Mouse (Mus musculus): ENCODE measurements around the gene Map2k2. TPM values are rescaled to one million over a fixed set of nuclear protein-coding genes. Genes with fewer than 3 reads are reported as not detected.

Gene Map2k2
- polyA plus RNA-seq, 1 experiment: 135 TPM

DNA sequence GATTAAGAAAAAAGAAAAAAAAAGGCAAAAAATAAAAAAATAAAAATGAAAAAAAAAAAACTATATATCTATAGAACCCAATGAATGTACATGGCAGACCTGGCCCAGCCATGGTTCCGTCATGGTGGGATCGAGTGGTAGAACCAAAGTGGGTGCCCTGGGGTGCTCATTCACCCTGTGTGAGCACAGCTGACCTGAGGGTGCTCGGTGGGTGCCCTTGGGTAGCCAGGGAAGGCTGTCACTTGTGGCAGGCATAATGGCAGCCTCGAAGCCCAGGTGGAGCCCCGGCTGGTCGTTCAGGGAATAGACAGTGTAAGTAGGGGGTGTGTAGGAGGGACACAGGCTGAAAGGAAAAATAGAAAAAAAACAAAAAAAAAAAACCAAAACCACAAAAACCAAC lies 45.5 kb downstream of the Map2k2 start:
- no peak overlapping the region for H3K27ac ChIP-seq (ENCODE audit: insufficient read depth, low read length)
- peaks cover 73% of the 10 kb centered on the region for H3K36me3 ChIP-seq (ENCODE audit: control insufficient read depth, insufficient read depth, low read length)
- H3K4me1 ChIP-seq (ENCODE audit: control insufficient read depth, insufficient read depth, insufficient read length): no peaks in the 10 kb centered on the region
- no peak overlapping the region for H3K4me3 ChIP-seq (ENCODE audit: extremely low read depth, insufficient read depth, insufficient read length)
- WGBS: 67% methylated on average over 6 of the region's 6 CpGs
- TF ChIP-seq CTCF (IDR thresholded peaks at IDR 0.05; ENCODE audit: extremely low read depth, insufficient read depth, insufficient read length, insufficient replicate concordance) (no peak), POLR2A (IDR thresholded peaks at IDR 0.05; ENCODE audit: low read depth, low read length) (no peak)
- no peaks in the 10 kb centered on the region for H3K27me3 ChIP-seq (ENCODE audit: control insufficient read depth, insufficient read depth, low read length)
- DNase-seq (ENCODE audit: low read depth in 1 of 2, low spot score in 2 of 2): no peak

DNA sequence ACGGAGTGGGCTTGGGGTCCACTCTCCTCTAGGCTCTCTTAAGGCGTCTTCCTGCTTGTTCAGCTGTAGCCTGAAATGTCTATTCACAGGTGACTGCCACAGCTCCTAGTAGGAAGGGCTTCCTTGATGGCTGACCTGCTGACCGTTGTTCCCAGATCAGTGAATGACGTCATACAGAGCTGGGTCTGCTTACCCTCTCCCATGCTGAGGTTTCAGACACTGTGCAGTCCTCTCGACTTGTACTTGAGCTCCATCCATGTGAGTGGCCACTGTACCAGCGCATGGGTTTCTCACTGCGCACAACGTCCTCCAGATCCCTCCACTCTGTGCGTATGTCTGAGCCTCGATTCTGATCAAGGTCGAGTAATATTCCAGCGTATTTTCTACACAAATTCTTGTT lies 46.9 kb downstream of the Map2k2 start:
- no peak overlapping the region for H3K27ac ChIP-seq (ENCODE audit: insufficient read depth, low read length)
- H3K4me3 ChIP-seq (ENCODE audit: extremely low read depth, insufficient read depth, insufficient read length): no peak overlapping the region
- 83% methylated on average over 12 of the region's 12 CpGs for WGBS

DNA sequence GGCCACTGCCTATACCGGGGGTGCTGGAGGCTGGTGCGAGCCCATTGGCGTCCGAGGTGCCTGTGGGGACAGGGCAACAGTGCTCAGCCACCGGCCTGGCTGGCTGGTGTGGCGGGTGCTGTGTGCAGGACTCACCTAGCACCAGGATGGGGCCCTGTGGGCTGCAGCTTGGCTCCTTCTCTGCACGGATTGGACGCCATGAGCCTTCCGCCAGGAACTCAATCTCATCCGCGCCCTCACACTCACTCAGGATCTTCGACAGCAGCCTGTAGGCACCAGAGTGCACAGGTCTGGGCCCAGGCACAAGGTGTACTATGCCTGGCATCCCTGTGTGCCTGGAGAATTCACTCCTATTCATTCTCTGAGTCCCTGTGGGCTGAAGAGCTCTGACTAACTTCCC lies 48.6 kb downstream of the Map2k2 start:
- Histone ChIP-seq H3K27ac (ENCODE audit: insufficient read depth, low read length) (no peak overlapping the region), H3K27me3 (ENCODE audit: control insufficient read depth, insufficient read depth, low read length) (no peaks in the 10 kb centered on the region), H3K36me3 (ENCODE audit: control insufficient read depth, insufficient read depth, low read length) (peaks cover 64% of the 10 kb centered on the region), H3K4me1 (ENCODE audit: control insufficient read depth, insufficient read depth, insufficient read length) (no peaks in the 10 kb centered on the region), H3K4me3 (ENCODE audit: extremely low read depth, insufficient read depth, insufficient read length) (no peak overlapping the region)
- TF ChIP-seq CTCF (IDR thresholded peaks at IDR 0.05; ENCODE audit: extremely low read depth, insufficient read depth, insufficient read length, insufficient replicate concordance): no peak
- no peak for TF ChIP-seq POLR2A (IDR thresholded peaks at IDR 0.05; ENCODE audit: low read depth, low read length)
- WGBS: 97% methylated on average over 12 of the region's 12 CpGs
- DNase-seq (ENCODE audit: low read depth in 1 of 2, low spot score in 2 of 2): no peak

More for the DNA sequence above, 46.9 kb downstream of the Map2k2 start:
- Histone ChIP-seq H3K36me3 (ENCODE audit: control insufficient read depth, insufficient read depth, low read length) (peaks cover 73% of the 10 kb centered on the region), H3K27me3 (ENCODE audit: control insufficient read depth, insufficient read depth, low read length) (no peaks in the 10 kb centered on the region), H3K4me1 (ENCODE audit: control insufficient read depth, insufficient read depth, insufficient read length) (no peaks in the 10 kb centered on the region)
- DNase-seq (ENCODE audit: low read depth in 1 of 2, low spot score in 2 of 2): no peak
- TF ChIP-seq CTCF (IDR thresholded peaks at IDR 0.05; ENCODE audit: extremely low read depth, insufficient read depth, insufficient read length, insufficient replicate concordance) (no peak), POLR2A (IDR thresholded peaks at IDR 0.05; ENCODE audit: low read depth, low read length) (no peak)

DNA sequence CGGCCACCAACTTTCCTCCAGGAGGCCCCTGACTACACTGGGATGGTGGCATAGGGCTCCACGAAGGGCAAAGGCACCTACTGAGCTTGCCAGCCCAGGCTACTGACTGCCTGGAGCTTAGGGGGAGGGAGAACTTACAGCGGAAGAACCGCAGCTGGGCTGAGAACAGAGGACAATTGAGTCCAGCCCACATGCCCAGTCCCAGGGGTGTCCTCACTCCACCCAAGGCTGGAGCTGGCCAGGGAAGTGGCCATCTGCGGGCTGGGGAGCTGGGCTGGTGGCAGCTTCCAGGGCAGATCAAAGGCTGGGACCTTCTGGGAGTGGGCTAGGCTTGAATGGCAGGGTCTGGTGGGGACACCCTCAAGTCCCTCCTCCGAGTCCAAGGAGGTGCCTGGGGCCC lies 49.0 kb downstream of the Map2k2 start:
- TF ChIP-seq CTCF (IDR thresholded peaks at IDR 0.05; ENCODE audit: extremely low read depth, insufficient read depth, insufficient read length, insufficient replicate concordance): no peak
- no peak for TF ChIP-seq POLR2A (IDR thresholded peaks at IDR 0.05; ENCODE audit: low read depth, low read length)
- Histone ChIP-seq H3K4me3 (ENCODE audit: extremely low read depth, insufficient read depth, insufficient read length) (no peak overlapping the region), H3K36me3 (ENCODE audit: control insufficient read depth, insufficient read depth, low read length) (peaks cover 60% of the 10 kb centered on the region), H3K27ac (ENCODE audit: insufficient read depth, low read length) (no peak overlapping the region), H3K27me3 (ENCODE audit: control insufficient read depth, insufficient read depth, low read length) (no peaks in the 10 kb centered on the region), H3K4me1 (ENCODE audit: control insufficient read depth, insufficient read depth, insufficient read length) (no peaks in the 10 kb centered on the region)
- 98% methylated on average over 6 of the region's 6 CpGs for WGBS
- no peak for DNase-seq (ENCODE audit: low read depth in 1 of 2, low spot score in 2 of 2)

DNA sequence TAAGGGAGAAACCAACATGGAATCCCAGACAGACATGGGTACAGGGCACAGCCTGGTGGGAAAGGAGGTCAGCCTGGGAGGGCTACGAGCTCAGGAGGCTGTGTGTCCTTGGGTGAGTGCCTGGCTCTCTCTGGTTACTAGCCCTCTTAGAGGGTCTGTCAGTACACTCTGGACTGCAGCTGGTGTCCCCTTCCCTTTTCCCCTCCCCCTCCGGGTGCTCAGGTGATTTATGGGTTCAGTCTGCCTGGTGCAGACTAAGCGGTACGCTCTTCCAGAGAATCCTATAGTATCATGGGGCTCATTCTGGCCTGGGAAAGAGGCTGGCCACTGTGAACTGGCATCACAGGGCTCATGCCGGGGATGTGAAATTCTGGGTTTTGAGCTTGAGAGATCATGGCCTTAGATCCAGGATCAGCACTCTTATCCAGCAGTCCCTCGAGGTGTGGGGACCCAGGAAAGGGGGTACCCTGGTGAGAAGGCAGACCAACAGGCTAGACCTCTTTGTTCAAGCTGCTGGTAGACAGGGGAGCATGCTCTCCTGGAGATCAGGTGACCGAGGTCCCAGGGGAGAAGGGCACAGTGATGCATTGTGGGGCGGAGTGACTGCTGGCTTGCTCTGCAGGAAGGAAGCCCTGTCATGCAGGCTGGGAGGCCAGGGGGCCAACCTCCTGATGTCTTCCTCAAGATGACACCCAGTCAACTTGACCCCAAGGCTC lies 56.0 kb downstream of the Map2k2 start:
- H3K27ac ChIP-seq (ENCODE audit: insufficient read depth, low read length): peak overlapping the region; percentile 93
- H3K27me3 ChIP-seq (ENCODE audit: control insufficient read depth, insufficient read depth, low read length): no peaks in the 10 kb centered on the region
- H3K4me3 ChIP-seq (ENCODE audit: extremely low read depth, insufficient read depth, insufficient read length): peak overlapping the region; percentile 43; the same call in 1 of the 2 replicates
- peaks cover 21% of the 10 kb centered on the region for H3K36me3 ChIP-seq (ENCODE audit: control insufficient read depth, insufficient read depth, low read length)
- TF ChIP-seq CTCF (IDR thresholded peaks at IDR 0.05; ENCODE audit: extremely low read depth, insufficient read depth, insufficient read length, insufficient replicate concordance) (no peak), POLR2A (IDR thresholded peaks at IDR 0.05; ENCODE audit: low read depth, low read length) (no peak)
- peak; percentile 85 to 95 for DNase-seq (ENCODE audit: low read depth in 1 of 2, low spot score in 2 of 2)
- H3K4me1 ChIP-seq (ENCODE audit: control insufficient read depth, insufficient read depth, insufficient read length): peaks cover 17% of the 10 kb centered on the region; the same call in 1 of the 2 replicates
- WGBS: 61% methylated on average over 8 of the region's 8 CpGs

DNA sequence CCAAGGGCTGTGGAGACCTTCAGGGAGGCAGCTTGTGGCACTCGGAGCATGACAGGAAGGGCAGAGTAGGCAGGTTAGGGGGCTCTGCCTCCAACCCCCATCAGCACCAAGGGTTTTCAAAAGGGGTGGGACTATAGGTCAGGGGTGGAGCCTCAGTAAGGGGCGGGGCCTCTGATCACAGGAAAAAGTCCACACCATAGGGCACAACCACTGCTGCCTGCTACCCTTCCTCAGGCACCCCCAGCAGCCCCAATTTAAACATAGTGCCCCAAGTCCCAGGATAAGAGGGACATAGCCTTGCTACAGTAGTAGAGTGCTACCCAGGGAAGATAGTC lies 56.6 kb downstream of the Map2k2 start:
- TF ChIP-seq CTCF (IDR thresholded peaks at IDR 0.05; ENCODE audit: extremely low read depth, insufficient read depth, insufficient read length, insufficient replicate concordance): no peak
- TF ChIP-seq POLR2A (IDR thresholded peaks at IDR 0.05; ENCODE audit: low read depth, low read length): no peak
- Histone ChIP-seq H3K4me3 (ENCODE audit: extremely low read depth, insufficient read depth, insufficient read length) (peak overlapping the region; percentile 43; the same call in 1 of the 2 replicates), H3K27ac (ENCODE audit: insufficient read depth, low read length) (peak overlapping the region; percentile 93), H3K27me3 (ENCODE audit: control insufficient read depth, insufficient read depth, low read length) (no peaks in the 10 kb centered on the region), H3K4me1 (ENCODE audit: control insufficient read depth, insufficient read depth, insufficient read length) (peaks cover 21% of the 10 kb centered on the region; the same call in 1 of the 2 replicates), H3K36me3 (ENCODE audit: control insufficient read depth, insufficient read depth, low read length) (peaks cover 16% of the 10 kb centered on the region)
- WGBS: 21% methylated on average over 2 of the region's 2 CpGs
- DNase-seq (ENCODE audit: low read depth in 1 of 2, low spot score in 2 of 2): peak in 1 of 2 experiments; percentile 54

DNA sequence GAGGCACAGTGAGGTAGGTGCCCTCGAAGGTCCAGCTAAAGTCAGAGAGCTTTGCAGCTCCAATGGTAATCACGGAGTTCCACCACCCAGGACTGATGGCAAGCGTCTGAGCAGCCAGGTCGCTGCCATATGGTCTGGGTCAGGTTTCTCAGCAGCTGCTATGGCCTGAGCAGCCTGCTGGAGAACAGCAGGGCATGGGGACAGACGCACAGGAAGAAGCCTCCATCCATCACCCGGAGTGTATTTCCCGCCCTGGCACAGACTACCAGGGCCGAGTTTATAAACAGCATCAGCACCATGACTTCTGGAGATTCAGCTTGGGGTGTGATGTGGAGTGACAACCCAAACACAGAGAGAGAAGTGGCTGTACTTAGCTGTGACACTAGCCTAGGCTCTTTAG lies 59.4 kb downstream of the Map2k2 start:
- no peak for DNase-seq (ENCODE audit: low read depth in 1 of 2, low spot score in 2 of 2)
- no peaks in the 10 kb centered on the region for H3K27me3 ChIP-seq (ENCODE audit: control insufficient read depth, insufficient read depth, low read length)
- no peak overlapping the region for H3K4me3 ChIP-seq (ENCODE audit: extremely low read depth, insufficient read depth, insufficient read length)
- H3K36me3 ChIP-seq (ENCODE audit: control insufficient read depth, insufficient read depth, low read length): peaks cover 7% of the 10 kb centered on the region
- TF ChIP-seq CTCF (IDR thresholded peaks at IDR 0.05; ENCODE audit: extremely low read depth, insufficient read depth, insufficient read length, insufficient replicate concordance): no peak
- TF ChIP-seq POLR2A (IDR thresholded peaks at IDR 0.05; ENCODE audit: low read depth, low read length): no peak
- peaks cover 21% of the 10 kb centered on the region; the same call in 1 of the 2 replicates for H3K4me1 ChIP-seq (ENCODE audit: control insufficient read depth, insufficient read depth, insufficient read length)
- no peak overlapping the region for H3K27ac ChIP-seq (ENCODE audit: insufficient read depth, low read length)
- WGBS: 87% methylated on average over 8 of the region's 8 CpGs

Data from spleen, adult 2 months (tissue).